Mouse (Mus musculus) stomach, adult 2 months (tissue): ENCODE data around the gene Dph7. TPM values are rescaled to one million over a fixed set of nuclear protein-coding genes. Genes with fewer than 3 reads are reported as not detected.

Experiments used
- polyA plus RNA-seq: library from polyadenylated mRNA; depleted of rRNA; stranded (reverse); fragments of >200 nt; gene quantifications from 2 replicates; pipeline ENCODE4 v1.2.3, GENCODE M21; 2012; rRNA removed

The Dph7 gene
- 2.6 and 4.0 TPM in 2 replicates for polyA plus RNA-seq

DNA sequence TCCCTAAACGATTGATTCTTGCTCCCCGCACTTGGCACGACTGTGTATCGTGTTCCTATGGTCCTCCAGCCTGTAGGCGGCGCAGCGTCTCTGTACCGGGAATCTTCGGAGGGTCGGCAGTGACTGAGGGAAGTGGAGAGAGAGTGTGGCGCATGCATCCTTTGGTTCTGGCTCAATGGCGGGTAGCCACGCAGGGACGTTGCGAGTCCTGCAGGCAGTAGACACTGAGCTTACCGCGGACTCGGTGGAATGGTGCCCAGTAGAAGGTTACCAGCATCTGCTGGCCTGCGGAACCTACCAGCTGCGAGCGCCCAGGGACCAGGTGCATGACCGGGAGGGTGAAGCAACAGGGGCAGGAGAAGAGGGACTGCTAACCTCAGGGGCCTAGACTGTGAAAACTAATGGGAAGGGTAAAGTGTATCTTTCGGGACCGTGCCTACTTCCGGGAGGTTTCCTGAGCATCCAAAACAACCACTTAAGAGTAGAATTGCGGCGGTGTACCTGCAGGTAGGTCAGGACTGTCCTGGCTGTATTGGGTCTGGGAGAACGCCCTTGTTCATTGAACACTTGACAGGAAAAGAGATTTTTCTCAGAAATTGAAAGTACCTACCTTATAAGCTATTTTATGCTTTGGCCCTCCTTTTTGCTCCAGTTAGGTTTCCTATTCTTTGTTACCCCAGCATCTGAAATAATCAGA lies at the start of gene Dph7:
Dph7 (plus strand) TSS at position 97 of the 697 bp plus-strand sequence.

DNA sequence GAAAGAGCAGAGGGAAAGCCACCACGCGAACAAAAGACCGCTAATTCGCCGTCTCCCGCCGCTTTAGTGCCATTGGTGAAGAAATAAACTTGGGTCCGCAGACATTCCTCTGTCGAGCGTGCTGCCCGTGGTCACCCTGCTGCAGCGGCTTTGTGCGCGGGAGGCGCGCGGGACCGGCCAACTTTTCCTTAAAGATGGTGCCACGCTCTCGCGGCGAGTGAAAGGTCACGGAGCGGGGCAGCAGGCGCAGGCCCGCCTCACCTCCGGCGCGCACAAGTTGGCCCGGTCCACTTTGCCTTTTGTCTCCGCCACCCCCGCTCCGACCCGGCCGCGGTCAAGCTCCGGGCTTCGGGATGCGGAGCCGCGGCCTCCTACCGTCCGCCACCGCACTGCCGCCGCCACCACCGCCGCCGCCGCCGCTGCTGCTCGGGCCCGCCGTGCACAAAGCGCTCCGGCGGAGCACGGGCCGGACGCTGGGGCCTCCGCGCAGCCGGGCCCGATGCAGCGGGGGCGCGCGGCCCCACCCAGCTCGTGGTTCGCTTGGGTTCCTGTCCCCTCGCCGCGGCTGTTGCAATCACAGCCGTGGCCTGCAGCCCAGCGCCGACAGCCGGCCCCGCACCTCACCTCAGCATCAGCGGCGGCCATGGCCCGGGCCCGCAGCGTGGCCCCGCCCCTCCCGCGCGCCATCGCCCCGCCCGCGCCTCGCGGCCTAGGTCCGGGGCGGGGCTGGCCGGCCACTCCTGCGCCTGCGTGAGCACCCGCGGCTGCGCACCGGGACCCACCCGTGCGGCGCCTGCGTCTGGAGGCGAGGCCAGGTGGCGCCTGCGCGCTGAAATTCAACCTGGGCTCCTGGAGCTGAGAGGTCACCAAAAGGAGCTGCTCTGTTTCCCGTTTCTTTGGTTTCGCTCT lies 43.0 kb upstream of the Dph7 start, which contains the start of gene Ehmt1:
Ehmt1 (minus strand) TSS at position 685 of the 909 bp plus-strand sequence.

DNA sequence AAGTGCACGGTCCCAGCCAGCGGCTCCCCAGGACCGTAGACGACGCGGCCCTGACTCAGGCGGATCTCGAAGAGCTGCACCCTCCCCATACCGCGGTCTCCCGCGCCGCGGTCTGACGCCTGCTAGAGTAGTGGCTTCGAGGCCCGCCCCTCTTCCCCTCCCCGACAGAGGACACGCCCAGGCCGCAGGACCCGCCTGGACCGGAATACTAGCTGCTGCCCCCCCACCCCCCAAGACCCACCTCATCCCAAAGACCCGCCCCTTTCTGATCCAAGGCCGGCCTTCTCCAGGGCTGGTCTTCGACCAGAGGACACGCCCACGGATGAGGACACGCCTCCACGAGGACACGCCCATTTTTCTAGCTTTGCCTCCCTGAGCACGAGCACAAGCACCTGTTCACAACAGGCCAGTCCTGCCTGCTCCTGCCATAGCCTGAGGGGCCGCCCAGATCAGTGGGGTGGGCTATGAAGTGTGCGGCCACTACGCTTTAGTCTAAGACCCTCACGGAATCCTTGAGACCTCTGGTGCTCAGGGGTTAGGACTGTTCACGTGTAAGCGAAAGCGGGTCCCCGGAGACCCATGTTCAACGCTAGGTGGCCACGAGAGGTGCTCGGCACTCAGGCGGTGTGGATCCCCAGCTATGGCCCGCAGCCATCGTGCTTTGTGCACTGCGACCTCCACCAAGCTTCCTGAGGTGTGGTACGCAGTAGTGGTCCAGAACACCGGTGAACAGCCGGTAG lies 27.0 kb upstream of the Dph7 start, which contains the start of gene Arrdc1:
Arrdc1 (minus strand) TSS at position 196 of the 740 bp plus-strand sequence.

DNA sequence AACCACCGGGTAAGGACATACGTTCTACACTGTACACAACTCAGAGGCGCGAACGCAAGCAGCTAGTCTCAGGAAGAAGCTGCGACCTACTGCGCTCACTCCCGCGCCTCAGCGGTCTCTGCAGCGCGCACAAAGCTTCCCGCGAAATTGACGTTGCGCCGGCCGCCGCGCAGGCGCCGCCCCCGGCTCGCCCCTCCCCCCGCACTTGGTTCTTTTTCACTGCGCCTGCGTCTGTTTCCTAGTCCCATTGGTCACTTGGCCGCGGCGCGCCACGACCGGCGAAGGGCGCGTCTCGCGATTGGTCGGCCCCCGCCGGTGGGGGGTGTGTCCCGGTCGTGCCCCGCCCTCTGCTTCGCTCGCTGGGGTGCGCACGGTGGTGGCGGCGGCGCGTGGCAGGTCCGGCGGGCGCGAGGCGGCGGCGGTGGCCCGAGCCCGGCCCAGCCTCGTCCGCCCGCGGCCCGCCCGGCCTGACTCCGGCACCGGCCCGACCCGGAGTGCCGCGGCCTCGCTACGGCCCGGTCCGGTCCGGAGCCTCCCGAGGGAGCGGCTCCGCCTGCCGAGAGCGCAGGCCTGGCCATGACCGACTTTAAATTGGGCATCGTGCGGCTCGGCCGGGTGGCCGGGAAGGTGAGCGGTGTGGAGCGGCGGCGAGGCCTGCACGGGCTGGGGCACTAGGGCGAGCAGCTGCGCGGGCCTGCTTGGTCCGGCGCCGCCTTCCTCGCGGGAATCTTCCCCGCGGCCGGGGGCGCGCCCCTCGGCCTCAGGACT lies 12.6 kb upstream of the Dph7 start, which contains the start of gene Zmynd19:
Zmynd19 (plus strand) TSS at position 372 of the 768 bp plus-strand sequence.

DNA sequence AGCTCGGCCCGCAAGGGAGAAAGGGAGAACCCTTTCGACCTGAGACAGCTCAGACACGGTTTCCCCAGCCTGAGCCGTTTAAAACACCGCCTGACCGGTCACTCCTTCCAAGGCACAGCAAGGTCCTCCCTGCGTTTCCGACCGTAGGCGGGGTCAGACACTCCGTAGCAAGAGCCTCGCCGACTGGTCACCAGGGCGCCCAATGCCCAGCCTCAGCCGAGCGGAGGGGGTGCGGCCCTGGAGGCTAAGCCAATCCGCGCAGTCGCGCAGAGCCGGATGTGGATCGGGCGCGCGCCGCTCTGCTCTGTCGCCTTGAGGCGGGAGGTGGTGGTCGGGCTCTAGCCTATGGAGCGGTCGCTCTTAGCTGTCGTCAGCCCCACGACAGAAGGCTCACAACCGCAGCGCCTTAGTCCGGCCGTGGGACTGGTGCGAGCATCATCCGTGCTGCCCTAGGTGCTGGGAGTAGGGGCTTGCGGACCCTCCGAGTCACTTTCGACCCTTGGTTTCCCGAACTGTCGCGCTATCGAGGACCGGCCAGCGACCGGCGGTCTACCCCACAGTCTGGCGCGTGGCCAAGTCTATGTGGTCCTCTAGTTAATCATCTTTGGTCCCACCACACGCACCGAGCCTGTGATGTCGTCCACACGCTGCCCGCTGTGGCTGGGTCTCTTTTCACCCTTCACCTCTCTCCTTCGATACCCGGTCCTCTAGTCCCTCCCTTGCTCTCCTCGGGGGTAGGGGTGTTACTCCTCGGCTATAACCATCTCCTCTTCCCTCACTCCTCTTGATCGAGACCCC lies 12.9 kb downstream of the Dph7 start, which contains the start of gene Mrpl41:
Mrpl41 (minus strand) TSS at position 193 of the 798 bp plus-strand sequence.

DNA sequence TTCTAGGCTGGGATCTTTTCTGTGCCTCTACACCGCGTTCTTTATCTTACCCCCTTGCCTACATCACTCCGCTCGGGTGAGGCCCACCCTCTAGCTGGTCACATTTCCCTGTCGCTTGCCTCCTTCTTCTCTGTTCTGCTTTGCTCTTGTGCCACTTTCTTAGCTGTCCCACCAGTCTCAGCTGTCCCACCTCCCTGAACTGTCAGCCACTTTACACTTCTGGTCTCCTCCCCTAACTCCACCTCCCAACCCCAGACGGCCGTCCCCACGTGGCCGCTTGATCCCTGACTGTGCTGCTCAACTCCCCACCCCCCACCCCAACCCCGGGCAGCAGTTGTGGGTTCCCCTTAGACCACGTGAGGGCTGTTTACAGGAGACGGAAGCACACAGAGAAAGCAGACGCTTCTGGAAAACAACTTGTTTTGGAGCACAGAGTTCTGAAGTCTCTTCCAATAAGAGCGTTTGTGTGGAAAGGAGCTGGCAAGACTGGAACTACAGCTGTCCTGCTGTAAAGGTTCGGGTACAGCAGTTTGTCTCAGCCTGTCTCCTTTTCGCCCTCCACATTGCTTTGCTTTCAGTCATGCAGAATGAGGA lies 13.6 kb downstream of the Dph7 start, which contains the start of gene Pnpla7:
Pnpla7 (plus strand) TSS at position 330 of the 594 bp plus-strand sequence.

Other genes starting within 250 kb of the Dph7 start
- 17.2 and 22.4 TPM in 2 replicates for gene Cacna1b, start 199.2 kb upstream of the Dph7 start, polyA plus RNA-seq
- 19.1 and 23.2 TPM in 2 replicates for gene Ehmt1, start 42.8 kb upstream of the Dph7 start, polyA plus RNA-seq
- 215 and 266 TPM in 2 replicates for gene Arrdc1, start 27.1 kb upstream of the Dph7 start, polyA plus RNA-seq
- gene Zmynd19, start 12.6 kb upstream of the Dph7 start, polyA plus RNA-seq = 1.5 and 1.8 TPM in 2 replicates
- 15.7 and 16.1 TPM in 2 replicates for gene Mrpl41, start 12.7 kb downstream of the Dph7 start, polyA plus RNA-seq
- gene Pnpla7, start 13.6 kb downstream of the Dph7 start, polyA plus RNA-seq = 3.3 and 4.3 TPM in 2 replicates
- gene Nsmf, start 92.0 kb downstream of the Dph7 start, polyA plus RNA-seq = 43.8 and 57.8 TPM in 2 replicates
- gene Entpd8, start 117.9 kb downstream of the Dph7 start, polyA plus RNA-seq = 6.6 and 9.0 TPM in 2 replicates
- 14.8 and 16.5 TPM in 2 replicates for gene Noxa1, start 132.7 kb downstream of the Dph7 start, polyA plus RNA-seq
- 41.8 and 62.3 TPM in 2 replicates for gene Nrarp, start 218.4 kb downstream of the Dph7 start, polyA plus RNA-seq
- 20.0 and 23.5 TPM in 2 replicates for gene Tor4a, start 234.5 kb downstream of the Dph7 start, polyA plus RNA-seq
- gene Nelfb, start 249.1 kb downstream of the Dph7 start, polyA plus RNA-seq = 29.3 and 32.6 TPM in 2 replicates